Mouse (Mus musculus): ENCODE measurements around the gene Dock11. TPM values are rescaled to one million over a fixed set of nuclear protein-coding genes. Genes with fewer than 3 reads are reported as not detected.

Dock11 gene
- 10 to 100 TPM; 16.8 to 18.0 TPM for total RNA-seq (2021)
- long read RNA-seq, experiment 1, full-length matches to known transcripts: 1 of 2 reads
- long read RNA-seq, experiment 1, partial matches to known transcripts: 0 of 2 reads
- long read RNA-seq, experiment 1, other reads (novel, unspliced or antisense): 1 of 2 reads
- long read RNA-seq, experiment 2, partial matches to known transcripts: 2 of 2 reads
- long read RNA-seq, experiment 2, other reads (novel, unspliced or antisense): 0 of 2 reads

GRCm38 (mm10) chrX:35888087-35888895 lies at the start of gene Dock11:
Gene Dock11 (plus strand): TSS chrX:35888832.
- peak; percentile 40 to 46 for DNase-seq (ENCODE audit: low spot score in 2 of 2)

GRCm38 (mm10) chrX:35879703-35880102 lies 8.9 kb upstream of the Dock11 start:
- DNase-seq (ENCODE audit: low spot score in 2 of 2): peak in 1 of 2 experiments; percentile 19

DNA sequence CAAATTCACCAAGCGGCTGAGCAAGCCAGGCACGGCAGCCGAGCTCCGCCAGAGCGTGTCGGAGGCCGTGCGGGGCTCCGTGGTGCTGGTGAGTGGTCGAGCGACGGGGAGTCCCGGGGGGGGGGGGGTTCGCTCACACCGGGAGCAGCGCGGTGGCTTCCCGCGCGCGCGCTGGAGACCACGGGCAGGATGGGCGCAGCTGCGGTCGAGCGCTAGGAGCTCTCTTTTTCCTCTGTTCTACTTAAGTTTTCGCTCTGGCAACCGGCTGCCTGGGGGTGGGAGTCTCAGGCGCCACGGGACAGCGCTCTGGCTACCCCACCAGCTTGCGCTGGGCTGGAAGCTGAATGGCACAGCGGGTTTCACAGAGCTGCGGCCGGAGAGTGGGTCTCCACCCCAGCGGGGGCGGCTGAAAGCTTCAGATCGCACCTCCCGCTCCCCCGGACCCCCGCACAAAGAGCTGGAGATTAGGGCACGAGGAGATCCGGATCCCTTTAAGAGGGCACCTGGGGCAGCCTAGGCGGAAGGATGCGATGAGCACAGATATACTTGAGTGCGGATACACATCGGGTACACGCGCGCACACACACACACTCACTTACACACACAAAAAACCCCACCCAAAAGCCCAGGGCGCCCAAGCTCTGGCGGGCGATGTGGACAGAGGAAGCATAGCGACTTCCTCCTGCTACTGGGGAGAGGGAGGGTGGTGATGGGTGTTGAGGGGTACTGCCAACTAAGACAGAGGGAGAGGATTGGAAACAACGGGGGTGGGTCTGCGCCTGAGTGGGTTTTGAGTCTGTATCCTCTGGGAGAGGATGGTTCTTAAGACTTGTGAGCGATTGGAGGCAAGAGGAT lies 540 bp downstream of the Dock11 start:
- DNase-seq (ENCODE audit: low spot score in 2 of 2): peak; percentile 8

DNA sequence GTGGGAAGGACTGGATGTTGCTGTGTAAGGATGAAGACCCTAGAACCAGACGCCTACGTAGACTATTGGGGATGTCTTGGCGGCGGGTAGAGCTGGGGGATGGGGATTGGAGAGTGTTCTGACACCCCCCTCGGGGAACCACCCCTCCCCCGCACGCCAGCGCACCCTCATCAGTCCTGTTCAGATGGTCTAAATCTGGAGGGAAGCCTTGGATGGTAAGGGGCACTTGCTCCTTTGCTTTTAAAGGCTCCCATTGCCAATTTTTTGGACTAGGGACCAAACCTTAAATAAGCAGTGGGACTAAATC lies 1.1 kb downstream of the Dock11 start:
- peak in 1 of 2 experiments; percentile 5 for DNase-seq (ENCODE audit: low spot score in 2 of 2)

DNA sequence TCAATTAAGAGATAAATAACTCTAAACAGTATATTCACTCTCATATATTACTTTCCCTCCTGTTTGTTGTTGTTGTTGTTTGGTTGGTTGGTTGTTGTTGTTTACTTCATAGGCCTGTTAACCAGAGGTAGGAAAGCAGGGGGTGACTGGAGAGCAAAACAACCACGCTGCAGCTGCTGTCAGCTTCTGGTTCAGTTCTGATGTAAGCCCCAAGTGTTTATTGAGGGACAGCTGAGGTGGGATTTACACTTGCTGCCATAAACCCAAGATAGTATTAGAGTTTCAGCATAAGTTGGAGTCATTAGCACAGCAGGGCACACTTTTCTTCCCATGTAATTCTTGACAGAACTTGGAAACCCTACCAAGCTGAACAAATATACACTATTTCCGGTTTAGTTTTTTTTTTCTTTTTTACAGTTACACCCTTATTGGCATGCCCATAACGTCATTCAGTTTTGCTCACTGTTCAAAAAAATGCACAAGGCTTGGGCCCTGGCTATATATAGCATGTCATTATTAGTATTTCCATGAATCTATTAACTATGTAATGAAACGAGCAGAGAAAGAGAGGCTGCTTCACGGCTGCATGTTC lies 3.0 kb downstream of the Dock11 start:
- DNase-seq (ENCODE audit: low spot score in 2 of 2): no peak

DNA sequence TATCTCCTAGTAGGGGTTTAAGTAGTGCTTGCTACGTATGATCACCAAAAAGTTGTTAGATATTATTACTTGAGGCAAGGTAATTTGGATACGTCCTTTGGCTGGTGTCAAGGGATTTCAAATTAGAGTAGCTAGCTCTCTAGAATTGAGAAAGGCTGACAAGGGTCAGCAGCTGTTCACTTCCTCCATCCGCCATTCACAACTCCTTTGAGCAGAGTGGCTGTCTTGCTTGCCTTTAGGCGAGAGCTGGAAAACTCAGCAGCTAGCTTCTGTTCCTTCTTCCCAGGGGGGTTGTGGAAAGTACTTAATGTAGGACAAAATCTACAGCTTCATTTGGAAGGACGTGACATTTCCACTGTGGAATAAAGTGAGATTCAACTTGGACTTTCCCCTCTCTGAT lies 3.7 kb downstream of the Dock11 start:
- no peak for DNase-seq (ENCODE audit: low spot score in 2 of 2)

DNA sequence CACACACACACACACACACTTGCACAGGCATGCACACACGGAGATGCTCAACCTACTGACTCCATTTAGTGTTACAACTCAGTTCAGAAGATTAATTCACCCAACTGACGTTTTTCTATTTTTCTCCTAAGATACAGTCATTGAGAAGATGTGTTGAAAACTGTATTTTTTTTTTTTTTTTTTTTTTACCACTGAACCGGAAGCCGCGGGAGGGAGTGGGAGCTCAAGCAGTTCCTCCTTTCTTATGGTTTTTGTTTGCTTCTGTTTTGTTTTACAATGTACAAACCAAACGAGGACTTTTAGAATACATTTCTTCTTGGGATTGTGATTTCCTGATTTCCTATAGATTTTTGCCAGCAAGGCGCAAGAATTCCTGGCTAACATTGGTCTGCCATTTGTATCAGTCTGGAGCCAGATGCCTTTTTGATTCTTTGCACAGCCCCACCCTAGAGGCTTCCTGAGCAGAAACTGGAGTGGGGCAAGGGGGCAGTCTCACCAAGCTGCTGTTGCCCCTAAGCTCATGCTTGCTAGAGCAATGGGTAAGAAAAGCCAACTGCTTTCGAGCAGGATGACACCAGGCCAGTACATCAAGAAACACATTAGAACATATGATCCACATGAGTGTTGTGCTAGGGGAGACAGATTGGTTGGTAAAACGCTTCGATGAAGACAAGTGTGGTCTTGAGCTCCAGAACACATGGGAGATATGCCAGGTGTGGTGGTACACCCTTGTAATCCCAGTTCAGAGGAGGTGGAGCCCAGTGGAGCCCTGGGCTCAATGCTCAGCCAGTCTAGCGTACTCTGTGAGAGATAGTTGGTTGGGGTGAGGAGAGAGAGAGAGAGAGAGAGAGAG lies 9.2 kb downstream of the Dock11 start:
- no peak for DNase-seq (ENCODE audit: low spot score in 2 of 2)

GRCm38 (mm10) chrX:35898501-35898766 lies 9.8 kb downstream of the Dock11 start:
- DNase-seq (ENCODE audit: low spot score in 2 of 2): no peak

DNA sequence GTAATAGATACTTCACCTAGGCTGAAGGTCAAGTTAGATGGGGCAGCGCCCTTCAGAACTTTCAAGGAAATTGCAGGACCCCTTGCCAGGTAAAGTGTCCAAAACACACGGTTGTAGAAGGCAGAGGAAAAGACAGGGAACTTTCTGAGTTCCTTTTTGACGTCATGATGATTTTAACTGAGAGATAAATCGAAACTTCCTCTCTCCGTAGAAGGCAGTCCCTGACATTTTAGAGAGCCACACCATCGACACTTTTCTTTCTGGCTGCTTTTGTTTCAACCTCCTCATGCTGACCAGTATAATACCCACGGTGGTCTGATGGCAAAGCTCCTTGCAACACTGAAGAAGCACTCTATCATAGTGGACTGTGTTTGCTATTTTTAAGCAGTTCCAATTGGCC lies 15.7 kb downstream of the Dock11 start:
- DNase-seq (ENCODE audit: low spot score in 2 of 2): no peak

- no peak for DNase-seq (ENCODE audit: low spot score in 2 of 2)
These were observed 18.2 kb downstream of the Dock11 start for GRCm38 (mm10) chrX:35906696-35907330.

DNA sequence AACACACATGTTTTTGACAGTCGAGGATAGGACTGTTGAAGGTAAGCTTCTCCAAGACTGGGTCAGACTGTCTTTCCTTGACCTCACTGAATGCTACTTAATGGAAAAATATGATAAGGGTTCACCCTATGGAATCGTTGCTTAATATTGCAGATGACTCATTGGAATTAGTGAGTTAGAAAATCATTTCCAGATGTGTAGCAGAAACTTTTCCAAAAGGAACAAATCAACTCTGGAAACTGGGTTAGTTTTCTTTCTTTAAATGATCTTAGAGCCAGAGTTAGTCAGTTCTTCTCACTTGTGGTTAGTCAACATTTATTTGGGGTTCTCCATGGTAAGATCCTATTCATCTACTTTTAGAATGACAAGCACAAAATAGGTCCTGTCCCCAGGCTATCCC lies 30.9 kb downstream of the Dock11 start:
- DNase-seq (ENCODE audit: low spot score in 2 of 2): no peak

DNA sequence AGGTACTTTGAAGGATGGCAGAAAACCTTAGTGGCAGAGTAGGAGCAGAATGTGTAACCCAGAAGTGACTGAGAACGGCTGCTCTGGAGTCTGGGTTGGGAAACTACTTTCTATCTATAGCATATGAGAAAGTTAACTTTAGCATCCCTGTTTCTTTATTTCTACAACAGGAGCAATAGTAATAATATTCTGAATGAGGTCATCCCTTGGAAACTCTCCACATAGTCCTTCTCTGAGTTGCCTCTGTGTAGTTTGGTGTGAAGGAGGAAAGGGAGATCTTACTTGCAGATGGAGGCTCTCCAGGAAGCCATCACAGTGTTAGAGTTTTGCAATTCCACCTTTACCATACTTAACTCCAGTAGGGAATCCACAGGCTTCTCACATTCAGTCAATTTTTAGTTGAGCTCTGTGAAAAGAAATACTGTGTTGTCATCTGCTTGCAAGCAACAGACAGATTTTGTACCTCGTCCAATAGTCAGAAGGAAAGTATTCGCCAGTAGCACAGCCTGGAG lies 31.5 kb downstream of the Dock11 start:
- DNase-seq (ENCODE audit: low spot score in 2 of 2): no peak

DNA sequence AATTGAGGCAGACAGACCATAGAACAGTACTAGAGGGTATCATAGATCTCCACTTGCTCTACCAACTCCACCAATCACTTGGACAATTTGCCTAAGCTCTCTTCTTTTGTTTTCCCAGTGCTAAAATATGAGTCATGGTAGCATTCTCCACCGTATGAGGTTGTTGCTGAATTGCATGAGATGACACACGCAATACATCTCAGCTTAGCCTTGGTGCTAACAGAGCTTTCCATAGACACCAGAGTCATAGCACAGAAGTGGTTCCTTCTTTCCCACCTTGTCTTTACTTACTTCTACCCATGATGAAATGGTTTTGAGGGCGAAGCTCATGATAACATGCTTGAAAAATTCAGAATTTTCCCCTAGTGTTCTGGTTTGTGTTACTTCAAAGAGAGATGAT lies 33.3 kb downstream of the Dock11 start:
- no peak for DNase-seq (ENCODE audit: low spot score in 2 of 2)

DNA sequence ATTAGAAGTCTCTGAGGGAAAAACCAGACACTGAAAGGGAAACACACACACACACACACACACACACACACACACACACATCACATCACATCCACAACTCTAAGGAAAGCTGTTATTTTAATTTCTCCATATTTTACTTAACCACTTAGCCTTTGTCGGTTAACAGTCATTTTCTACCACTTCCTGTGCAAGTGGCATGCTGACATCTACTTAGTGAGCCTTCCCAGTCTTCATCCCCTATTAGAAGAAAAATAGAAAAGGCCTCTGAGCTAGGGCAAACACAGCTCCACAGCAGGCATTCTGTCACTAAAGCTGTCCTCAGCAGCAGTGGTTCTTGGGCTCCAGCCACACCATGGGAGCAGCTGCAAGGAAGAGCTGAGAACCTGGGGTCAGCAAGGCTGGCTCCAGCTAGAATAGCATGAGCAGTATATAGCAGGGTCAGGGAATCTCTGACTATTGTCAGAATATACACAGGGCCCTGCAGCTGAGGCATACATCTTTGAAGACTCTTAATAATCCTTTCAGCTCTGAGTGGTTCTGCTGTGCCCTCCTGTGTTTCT lies 36.2 kb downstream of the Dock11 start:
- DNase-seq (ENCODE audit: low spot score in 2 of 2): peak in 1 of 2 experiments; percentile 4

- no peak for DNase-seq (ENCODE audit: low spot score in 2 of 2)
These were observed 41.7 kb downstream of the Dock11 start for GRCm38 (mm10) chrX:35930094-35930933.

GRCm38 (mm10) chrX:35930934-35931406 lies 42.3 kb downstream of the Dock11 start:
- DNase-seq (ENCODE audit: low spot score in 2 of 2): no peak

- DNase-seq (ENCODE audit: low spot score in 2 of 2): no peak
These were observed 43.3 kb downstream of the Dock11 start for GRCm38 (mm10) chrX:35931945-35932344.

GRCm38 (mm10) chrX:35932952-35933351 lies 44.3 kb downstream of the Dock11 start:
- no peak for DNase-seq (ENCODE audit: low spot score in 2 of 2)

- no peak for DNase-seq (ENCODE audit: low spot score in 2 of 2)
These were observed 49.5 kb downstream of the Dock11 start for GRCm38 (mm10) chrX:35938112-35938511.
